Mouse (Mus musculus): ENCODE data around the gene Gpsm3. TPM values are rescaled to one million over a fixed set of nuclear protein-coding genes. Genes with fewer than 3 reads are reported as not detected.

Gpsm3 gene
- polyA plus RNA-seq, 1 experiment from 2014 or later, result 3.5 TPM

DNA sequence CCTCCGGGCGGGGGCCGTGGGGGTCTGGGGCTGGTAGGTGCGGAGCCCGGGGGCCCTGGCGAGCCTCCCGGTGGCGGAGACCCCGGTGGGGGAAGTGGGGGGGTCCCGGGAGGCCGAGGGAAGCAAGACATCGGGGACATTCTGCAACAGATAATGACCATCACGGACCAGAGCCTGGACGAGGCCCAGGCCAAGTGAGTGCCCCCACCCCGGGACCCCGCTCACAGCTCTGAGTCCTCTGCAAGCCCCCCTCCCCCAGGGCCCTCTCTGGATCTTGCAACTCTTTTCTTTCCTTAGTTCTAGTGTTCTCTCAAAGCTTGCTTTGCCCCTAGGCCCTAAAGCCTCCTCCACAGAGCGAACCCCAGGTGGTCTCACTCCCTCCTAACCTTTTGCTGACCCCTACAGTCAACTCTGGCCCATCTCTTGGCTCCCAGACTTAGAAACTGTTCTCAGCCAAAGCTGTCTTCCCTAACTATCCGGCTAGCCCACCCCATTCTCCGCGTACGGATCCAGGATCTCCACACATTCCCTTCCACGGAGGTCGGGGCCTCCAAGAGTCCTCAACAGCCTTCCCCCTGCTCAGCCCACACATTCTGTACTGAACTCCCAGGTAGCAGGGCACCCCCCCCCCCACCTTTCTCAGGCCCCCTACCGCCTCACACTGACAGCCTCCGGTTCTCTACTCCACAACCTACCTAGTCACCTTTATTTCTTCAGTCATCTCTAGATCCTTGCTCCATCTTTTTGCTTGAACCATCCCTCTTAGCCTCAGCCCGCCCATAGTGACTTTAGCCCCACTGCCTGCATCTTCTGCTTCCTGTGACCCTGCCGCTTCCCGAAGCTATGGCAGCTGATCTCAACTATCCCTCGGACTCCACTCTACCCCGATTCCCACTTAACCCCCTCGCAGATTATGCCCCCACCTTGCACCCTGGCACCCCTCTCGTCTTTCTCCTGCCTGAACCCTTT is 3.3 kb downstream of the Gpsm3 start:
- Histone ChIP-seq H3K4me2 (replicated peaks) (peak overlapping the region; percentile 90), H3K4me3 (peak overlapping the region; percentile 79), H3K9ac (peak overlapping the region; percentile 98), H3K9me3 (replicated peaks) (no peaks in the 10 kb centered on the region), H3K27ac (peak overlapping the region; percentile 99), H3K36me3 (peaks cover 26% of the 10 kb centered on the region), H3K27me3 (no peaks in the 10 kb centered on the region), H3K4me1 (peaks cover 67% of the 10 kb centered on the region)
- WGBS, result 2% methylated on average over 30 of the region's 32 CpGs
- peak; percentile 12; the same call in 1 of the 2 replicates for ATAC-seq (ENCODE audit: low FRiP score)

DNA sequence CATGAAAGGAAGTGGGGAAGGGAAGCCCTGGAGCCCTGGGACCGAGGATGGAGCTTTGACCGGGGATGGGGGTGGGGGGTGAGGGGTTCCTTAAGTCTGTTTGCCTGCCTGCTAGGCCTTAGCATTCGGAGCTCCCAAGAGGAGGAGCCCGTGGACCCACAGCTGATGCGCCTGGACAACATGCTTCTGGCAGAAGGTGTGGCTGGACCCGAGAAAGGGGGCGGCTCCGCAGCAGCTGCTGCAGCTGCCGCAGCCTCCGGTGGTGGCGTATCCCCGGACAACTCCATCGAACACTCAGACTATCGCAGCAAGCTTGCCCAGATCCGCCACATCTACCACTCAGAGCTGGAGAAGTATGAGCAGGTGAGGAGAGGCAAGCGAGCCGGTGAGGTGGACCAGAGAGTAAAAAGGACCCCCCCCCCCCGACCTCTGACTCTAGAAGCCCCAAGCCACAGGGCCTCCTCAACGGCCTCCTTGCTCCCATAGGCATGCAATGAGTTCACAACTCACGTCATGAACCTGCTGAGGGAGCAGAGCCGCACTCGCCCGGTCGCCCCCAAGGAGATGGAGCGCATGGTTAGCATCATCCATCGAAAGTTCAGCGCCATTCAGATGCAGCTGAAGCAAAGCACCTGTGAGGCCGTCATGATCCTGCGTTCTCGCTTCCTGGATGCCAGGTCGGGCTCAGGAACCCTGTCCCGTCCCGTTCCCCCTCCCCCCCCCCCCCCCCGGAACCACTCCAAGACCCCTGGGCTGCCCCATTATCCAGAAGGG is 4.3 kb downstream of the Gpsm3 start:
- Histone ChIP-seq H3K4me3 (peak overlapping the region; percentile 79), H3K4me2 (replicated peaks) (peak overlapping the region; percentile 90), H3K27ac (peak overlapping the region; percentile 99), H3K4me1 (peaks cover 65% of the 10 kb centered on the region), H3K9me3 (replicated peaks) (no peaks in the 10 kb centered on the region), H3K9ac (peak overlapping the region; percentile 98), H3K27me3 (no peaks in the 10 kb centered on the region), H3K36me3 (peaks cover 26% of the 10 kb centered on the region)
- no peak for ATAC-seq (ENCODE audit: low FRiP score)
- WGBS, result 47% methylated on average over 34 of the region's 34 CpGs

DNA sequence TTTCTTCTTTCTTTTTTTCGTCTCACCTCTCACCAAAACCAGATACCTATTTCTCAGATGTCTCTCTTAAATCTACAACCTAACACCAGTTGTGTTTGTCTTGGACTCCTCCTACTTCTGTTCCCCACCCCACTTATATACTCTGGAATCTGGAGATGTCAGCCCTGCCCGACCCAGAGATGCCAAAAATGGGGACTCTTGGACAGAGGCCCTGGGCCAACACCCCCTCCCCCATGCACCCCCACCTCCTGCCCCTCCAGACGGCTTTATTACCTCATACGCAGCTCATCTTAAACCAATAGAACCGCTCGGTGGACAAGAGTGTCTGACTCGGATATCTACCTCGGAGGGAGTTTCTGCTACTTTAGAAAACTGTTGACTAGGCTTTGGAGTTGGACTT is 6.5 kb downstream of the Gpsm3 start:
- H3K4me1 ChIP-seq, result peaks cover 44% of the 10 kb centered on the region
- 81% methylated on average over 8 of the region's 8 CpGs for WGBS
- peaks cover 38% of the 10 kb centered on the region for H3K36me3 ChIP-seq
- H3K4me3 ChIP-seq, result no peak overlapping the region
- H3K9ac ChIP-seq, result no peak overlapping the region
- H3K27ac ChIP-seq, result no peak overlapping the region
- no peaks in the 10 kb centered on the region for H3K9me3 ChIP-seq (replicated peaks)
- H3K27me3 ChIP-seq, result no peaks in the 10 kb centered on the region
- no peak for ATAC-seq (ENCODE audit: low FRiP score)
- no peak overlapping the region for H3K4me2 ChIP-seq (replicated peaks)

DNA sequence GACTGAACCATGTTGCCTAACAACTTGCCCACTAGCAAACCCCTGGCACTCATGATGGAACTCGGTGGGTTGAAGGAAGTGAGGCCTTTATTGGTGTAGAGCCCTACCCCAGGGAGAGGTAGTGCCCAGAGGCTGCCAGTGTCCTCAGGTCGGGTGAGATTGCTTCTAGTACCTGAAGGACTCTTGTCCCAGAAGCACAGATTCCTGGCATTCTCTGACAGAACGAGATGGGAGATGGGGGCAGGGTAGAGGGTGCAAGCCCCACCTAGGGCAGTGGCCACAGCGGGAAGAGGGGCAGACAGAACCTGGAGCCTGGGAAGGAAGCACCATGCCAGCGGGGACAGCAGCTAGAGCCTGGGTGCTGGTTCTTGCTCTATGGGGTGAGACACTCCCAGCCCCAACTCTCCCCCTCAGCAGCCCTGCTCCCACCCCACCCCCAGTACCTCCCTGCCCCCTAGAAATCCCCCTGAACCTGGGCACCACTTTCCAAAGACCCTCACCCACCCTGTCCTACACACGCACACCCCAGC is 8.0 kb downstream of the Gpsm3 start, which contains the start of gene Ager:
Gene Ager, plus strand, starts transcription at position 297 of the 530 bp plus-strand sequence.
- Histone ChIP-seq H3K27me3 (no peaks in the 10 kb centered on the region), H3K4me2 (replicated peaks) (no peak within 1 kb of the TSS), H3K9me3 (replicated peaks) (no peaks in the 10 kb centered on the region), H3K36me3 (peaks cover 44% of the 10 kb centered on the region), H3K4me1 (peaks cover 47% of the 10 kb centered on the region), H3K27ac (no peak within 1 kb of the TSS), H3K4me3 (no peak within 1 kb of the TSS), H3K9ac (no peak within 1 kb of the TSS)
- 26% methylated on average over 5 of the region's 6 CpGs for WGBS
- ATAC-seq (ENCODE audit: low FRiP score), result no peak

GRCm38 (mm10) chr17:34599891-34600290 is 10.3 kb downstream of the Gpsm3 start:
- Histone ChIP-seq H3K27ac (no peak overlapping the region), H3K4me2 (replicated peaks) (no peak overlapping the region), H3K36me3 (peaks cover 34% of the 10 kb centered on the region), H3K27me3 (no peaks in the 10 kb centered on the region), H3K4me1 (peaks cover 34% of the 10 kb centered on the region), H3K9me3 (replicated peaks) (no peaks in the 10 kb centered on the region), H3K9ac (no peak overlapping the region), H3K4me3 (no peak overlapping the region)
- no peak for ATAC-seq (ENCODE audit: low FRiP score)
- WGBS, result 77% methylated on average over 9 of the region's 9 CpGs

GRCm38 (mm10) chr17:34601796-34602195 is 12.2 kb downstream of the Gpsm3 start:
- peak overlapping the region; percentile 96; the same call in 1 of the 2 replicates for H3K4me3 ChIP-seq
- H3K9ac ChIP-seq, result no peak overlapping the region

DNA sequence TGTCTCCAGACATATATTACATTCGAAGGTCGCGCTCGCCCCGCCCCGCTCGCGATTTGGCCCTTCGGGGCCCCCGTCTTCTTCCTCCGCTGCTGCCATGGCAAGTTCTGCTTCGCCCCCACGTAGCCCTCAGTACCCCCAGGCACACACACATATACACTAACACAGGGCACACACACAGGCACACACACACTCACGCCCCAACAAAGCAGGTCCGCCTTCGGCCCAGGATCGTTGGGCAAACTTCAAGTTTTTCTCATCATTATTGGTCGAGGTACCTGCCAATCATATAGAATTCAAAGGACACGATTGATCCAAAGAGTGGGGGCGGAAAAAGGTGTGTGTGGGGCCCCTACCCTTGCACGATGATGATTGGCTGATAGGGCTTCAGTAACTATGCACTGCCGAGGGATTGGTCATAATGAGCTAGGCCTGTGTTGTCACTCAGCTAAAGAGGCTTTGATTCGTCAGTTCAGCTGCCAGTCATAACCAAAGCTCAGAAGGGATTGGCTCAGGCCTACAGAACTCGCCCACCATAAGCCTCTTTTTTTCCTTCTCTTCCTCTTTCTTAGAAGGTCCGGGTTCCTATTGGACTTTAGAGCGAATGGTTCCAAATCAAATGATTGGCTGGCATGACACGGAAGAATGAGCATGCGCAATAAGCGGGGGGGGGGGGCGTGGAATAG is 13.9 kb downstream of the Gpsm3 start, which contains the start of gene Rnf5:
Gene Rnf5, minus strand, starts transcription at position 316 of the 686 bp plus-strand sequence.
- under 1% methylated on average over 30 of the region's 30 CpGs for WGBS
- H3K36me3 ChIP-seq, result peaks cover 18% of the 10 kb centered on the region
- ATAC-seq (ENCODE audit: low FRiP score), result peak; percentile 95
- H3K27ac ChIP-seq, result peak within 1 kb of the TSS; percentile 94
- no peaks in the 10 kb centered on the region for H3K27me3 ChIP-seq
- peak within 1 kb of the TSS; percentile 98 for H3K4me2 ChIP-seq (replicated peaks)
- peak within 1 kb of the TSS; percentile 96 for H3K4me3 ChIP-seq
- peak within 1 kb of the TSS; percentile 100 for H3K9ac ChIP-seq
- H3K4me1 ChIP-seq, result peaks cover 42% of the 10 kb centered on the region
- no peaks in the 10 kb centered on the region for H3K9me3 ChIP-seq (replicated peaks)

More at GRCm38 (mm10) chr17:34601796-34602195, 12.2 kb downstream of the Gpsm3 start:
- Histone ChIP-seq H3K4me1 (peaks cover 35% of the 10 kb centered on the region), H3K9me3 (replicated peaks) (no peaks in the 10 kb centered on the region), H3K4me2 (replicated peaks) (peak overlapping the region; percentile 92), H3K36me3 (peaks cover 18% of the 10 kb centered on the region), H3K27ac (no peak overlapping the region), H3K27me3 (no peaks in the 10 kb centered on the region)
- ATAC-seq (ENCODE audit: low FRiP score), result no peak
- WGBS, result 88% methylated on average over 12 of the region's 12 CpGs

DNA sequence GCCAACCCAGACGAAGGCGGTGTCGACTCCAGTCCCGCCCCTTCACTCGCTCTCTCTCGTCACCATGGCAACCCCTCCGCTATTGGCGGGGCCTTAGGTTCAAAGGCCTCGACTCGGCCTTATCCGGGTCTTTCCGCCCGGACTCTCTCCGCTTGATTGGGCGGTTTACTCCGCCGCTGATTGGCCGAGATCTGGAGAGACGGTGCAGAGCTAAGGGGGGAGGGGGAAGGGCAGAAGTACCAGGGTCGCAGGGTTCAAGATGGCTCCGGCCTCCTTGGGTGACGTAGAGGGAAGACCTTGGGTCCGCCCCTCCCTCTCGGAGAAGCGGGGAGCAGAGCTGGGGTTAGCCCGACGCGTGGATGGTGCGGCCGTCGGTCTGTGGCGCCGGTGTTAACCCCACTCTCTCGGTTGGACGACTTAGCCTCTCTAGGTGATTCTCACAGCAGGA is 14.5 kb downstream of the Gpsm3 start, which contains the start of gene Agpat1:
Gene Agpat1, plus strand, starts transcription at position 202 of the 448 bp plus-strand sequence.
- Histone ChIP-seq H3K27ac (peak within 1 kb of the TSS; percentile 94), H3K9ac (peak within 1 kb of the TSS; percentile 100), H3K4me3 (peak within 1 kb of the TSS; percentile 96), H3K27me3 (no peaks in the 10 kb centered on the region), H3K4me1 (peaks cover 47% of the 10 kb centered on the region), H3K9me3 (replicated peaks) (no peaks in the 10 kb centered on the region), H3K4me2 (replicated peaks) (peak within 1 kb of the TSS; percentile 98), H3K36me3 (peaks cover 18% of the 10 kb centered on the region)
- 0% methylated on average over 35 of the region's 35 CpGs for WGBS
- ATAC-seq (ENCODE audit: low FRiP score), result peak; percentile 89

DNA sequence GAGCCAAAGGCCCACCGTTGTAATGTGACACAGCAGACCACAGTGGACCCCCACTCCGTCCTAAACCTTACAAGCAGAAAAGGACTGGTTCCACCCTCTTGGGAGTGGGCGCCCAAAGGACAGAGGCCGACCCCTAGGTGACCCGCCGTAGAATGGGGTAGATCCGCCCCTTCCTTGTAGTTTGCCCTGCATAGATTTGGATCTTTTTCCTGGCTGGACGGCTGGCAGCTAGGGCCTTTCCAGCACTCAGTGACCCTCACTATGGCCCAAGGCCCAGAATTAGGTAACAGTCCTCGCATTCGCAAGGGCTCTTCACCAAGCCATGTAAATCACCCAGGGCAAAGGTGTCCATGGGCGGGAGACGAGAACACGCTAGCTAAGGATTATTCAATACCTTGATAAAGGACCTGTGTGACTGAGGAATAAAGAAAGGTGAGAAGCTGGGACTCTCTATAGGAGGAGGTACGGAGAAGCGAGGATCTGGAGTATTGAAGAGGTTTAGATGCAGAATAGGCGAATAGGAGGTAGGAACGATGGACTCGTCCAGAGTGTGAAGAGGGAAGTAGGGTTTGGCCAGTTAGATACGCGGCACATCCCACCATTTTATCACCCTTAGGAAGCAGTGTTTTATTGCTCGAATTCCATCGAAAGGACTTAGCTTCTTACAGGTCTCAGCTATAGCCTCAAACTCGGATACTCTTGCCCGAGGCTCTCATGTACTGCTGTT is 15.1 kb downstream of the Gpsm3 start:
- WGBS, result 20% methylated on average over 24 of the region's 24 CpGs
- H3K9ac ChIP-seq, result peak overlapping the region; percentile 100
- peak overlapping the region; percentile 98 for H3K4me2 ChIP-seq (replicated peaks)
- H3K4me1 ChIP-seq, result peaks cover 47% of the 10 kb centered on the region
- H3K27me3 ChIP-seq, result no peaks in the 10 kb centered on the region
- peaks cover 18% of the 10 kb centered on the region for H3K36me3 ChIP-seq
- peak overlapping the region; percentile 94 for H3K27ac ChIP-seq
- no peaks in the 10 kb centered on the region for H3K9me3 ChIP-seq (replicated peaks)
- ATAC-seq (ENCODE audit: low FRiP score), result no peak
- H3K4me3 ChIP-seq, result peak overlapping the region; percentile 96

GRCm38 (mm10) chr17:34605609-34606008 is 16.0 kb downstream of the Gpsm3 start:
- peak overlapping the region; percentile 96 for H3K4me3 ChIP-seq
- peak overlapping the region; percentile 94 for H3K27ac ChIP-seq
- H3K27me3 ChIP-seq, result no peaks in the 10 kb centered on the region
- peak overlapping the region; percentile 100 for H3K9ac ChIP-seq
- WGBS, result 0% methylated on average over 24 of the region's 30 CpGs
- peaks cover 47% of the 10 kb centered on the region for H3K4me1 ChIP-seq
- peaks cover 12% of the 10 kb centered on the region for H3K36me3 ChIP-seq
- peak overlapping the region; percentile 98 for H3K4me2 ChIP-seq (replicated peaks)
- no peaks in the 10 kb centered on the region for H3K9me3 ChIP-seq (replicated peaks)
- peak; percentile 42 for ATAC-seq (ENCODE audit: low FRiP score)

Data from hindbrain, embryonic 12.5 days (tissue).